Mouse (Mus musculus): ENCODE measurements around the gene Pax2.

- no peak for TF ChIP-seq POLR2A (IDR thresholded peaks at IDR 0.05; ENCODE audit: control insufficient read depth, low read depth, low read length)
- no peak for TF ChIP-seq CTCF (IDR thresholded peaks at IDR 0.05; ENCODE audit: control insufficient read depth, insufficient read depth, insufficient replicate concordance, low read depth, low read length)
Observed at GRCm38 (mm10) chr19:44734116-44734515, 21.7 kb upstream of the Pax2 start.
